Comparison of ENCODE assay signal across 10 mouse cellular contexts in the genomic region with DNA sequence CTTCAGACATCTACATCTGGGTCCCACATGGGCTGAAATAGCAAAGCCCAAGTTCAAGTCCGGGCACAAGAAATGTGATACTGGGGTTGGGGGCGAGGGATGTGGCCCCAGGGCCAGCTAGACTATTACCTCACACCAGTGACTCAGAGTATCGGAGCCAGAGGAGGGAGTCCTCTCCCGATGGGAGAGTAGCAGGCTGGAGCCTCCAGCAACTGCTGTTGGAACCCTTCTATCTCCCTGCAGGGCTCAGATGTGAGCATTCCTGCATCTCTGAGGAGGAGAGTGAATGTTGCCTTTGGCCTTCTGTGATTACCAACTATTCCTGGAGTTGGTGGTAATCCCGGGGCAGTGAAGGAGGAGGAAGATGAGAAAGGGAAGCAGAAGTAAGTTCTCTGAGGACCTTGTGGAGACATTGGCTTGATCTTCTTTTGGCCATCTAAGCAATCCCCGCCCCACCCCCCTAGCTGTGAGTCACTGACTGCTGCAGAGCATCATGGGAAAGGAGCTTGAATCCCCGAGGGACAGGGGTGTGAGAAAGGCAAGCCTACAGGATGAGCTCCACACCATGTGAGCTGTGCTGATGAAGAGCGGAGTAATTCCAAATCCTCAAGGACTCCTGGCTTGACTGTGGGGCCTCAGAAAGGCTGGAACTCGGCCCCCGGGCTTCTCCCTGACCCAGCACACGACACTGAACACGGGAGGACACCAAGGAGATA.
DNase-seq lines count a peak whose midpoint lies in the region; ATAC-seq lines count a peak whose summit lies in the region.
"Had no signal": no experiment of that assay in that cellular context is flagged by ENCODE, and none has a peak within 500 bp of the region (broad histone marks: within the 10 kb centered on the region; RNA-seq: fewer than 3 reads in every experiment).

No protein-coding gene starts in this region.

- no peaks in the 10 kb centered on the region for H3K36me3 ChIP-seq in kidney, embryonic 14.5 days (ENCODE audit: control insufficient read depth, insufficient read depth, low read length)
- H3K36me3 ChIP-seq in hindbrain, embryonic 16.5 days (ENCODE audit: control insufficient read depth, insufficient read depth, low read length) = no peaks in the 10 kb centered on the region
- H3K36me3 ChIP-seq: lung, embryonic 15.5 days; stomach, embryonic 15.5 days had no signal

- H3K27me3 ChIP-seq in kidney, embryonic 14.5 days (ENCODE audit: control insufficient read depth, insufficient read depth, low read length) = no peaks in the 10 kb centered on the region
- peaks cover 2% of the 10 kb centered on the region; the same call in 1 of the 2 replicates for H3K27me3 ChIP-seq in hindbrain, embryonic 16.5 days (replicated peaks; ENCODE audit: control insufficient read depth, insufficient read depth, low read length)
- H3K27me3 ChIP-seq: lung, embryonic 15.5 days; stomach, embryonic 15.5 days had no signal

- no peak overlapping the region for H3K9ac ChIP-seq in kidney, embryonic 14.5 days (ENCODE audit: low read depth, low read length)
- no peak overlapping the region for H3K9ac ChIP-seq in hindbrain, embryonic 16.5 days (ENCODE audit: low read depth, low read length)
- H3K9ac ChIP-seq: lung, embryonic 15.5 days; stomach, embryonic 15.5 days had no signal

- peak overlapping the region; percentile 42; the same call in 1 of the 2 replicates for H3K27ac ChIP-seq in kidney, embryonic 14.5 days (ENCODE audit: low read depth, low read length)
- no peak overlapping the region for H3K27ac ChIP-seq in hindbrain, embryonic 16.5 days (ENCODE audit: low read depth, low read length)
- H3K27ac ChIP-seq: lung, embryonic 15.5 days; stomach, embryonic 15.5 days had no signal

- no peak for DNase-seq in frontal cortex, postnatal 25 days (ENCODE audit: low spot score in 2 of 2)
- DNase-seq in adrenal gland, adult (ENCODE audit: inconsistent age in 2 of 2, low spot score in 1 of 2) = peak; percentile 54 to 78
- DNase-seq in gastrocnemius, postnatal 25 days = peak; percentile 85

- WGBS in kidney, embryonic 14.5 days = 61% methylated on average over 12 of the region's 12 CpGs
- WGBS in hindbrain, embryonic 16.5 days = 76% methylated on average over 12 of the region's 12 CpGs

- peak; percentile 44; the same call in 1 of the 2 replicates for ATAC-seq in frontal cortex, adult (ENCODE audit: low TSS enrichment)
- no peak for ATAC-seq in kidney, embryonic 14.5 days (ENCODE audit: low FRiP score, low TSS enrichment)
- ATAC-seq in megakaryocyte, adult 5-6 weeks (ENCODE audit: poor library complexity, severe bottlenecking) = peak; percentile 70
- no peak for ATAC-seq in monocyte, adult 5-6 weeks (replicated peaks; ENCODE audit: insufficient number of reproducible peaks, low FRiP score, low TSS enrichment, poor library complexity, severe bottlenecking)
- ATAC-seq in hindbrain, embryonic 16.5 days = no peak

- no peaks in the 10 kb centered on the region for H3K9me3 ChIP-seq in kidney, embryonic 14.5 days (ENCODE audit: control insufficient read depth, low read length)
- H3K9me3 ChIP-seq in hindbrain, embryonic 16.5 days (ENCODE audit: control insufficient read depth, low read length) = peaks cover 4% of the 10 kb centered on the region; the same call in 1 of the 2 replicates
- H3K9me3 ChIP-seq: lung, embryonic 15.5 days; stomach, embryonic 15.5 days had no signal

- H3K4me2 ChIP-seq in kidney, embryonic 14.5 days (replicated peaks; ENCODE audit: low read depth, low read length) = no peak overlapping the region
- H3K4me2 ChIP-seq in hindbrain, embryonic 16.5 days (ENCODE audit: low read length) = no peak overlapping the region
- H3K4me2 ChIP-seq: lung, embryonic 15.5 days; stomach, embryonic 15.5 days had no signal

- peaks cover 23% of the 10 kb centered on the region for H3K4me1 ChIP-seq in kidney, embryonic 14.5 days (ENCODE audit: control insufficient read depth, insufficient read depth, low read length)
- no peaks in the 10 kb centered on the region for H3K4me1 ChIP-seq in hindbrain, embryonic 16.5 days (ENCODE audit: control insufficient read depth, insufficient read depth, low read depth, low read length)

- H3K4me3 ChIP-seq in kidney, embryonic 14.5 days (ENCODE audit: low read length) = no peak overlapping the region
- no peak overlapping the region for H3K4me3 ChIP-seq in hindbrain, embryonic 16.5 days (ENCODE audit: low read length)
- H3K4me3 ChIP-seq: lung, embryonic 15.5 days; stomach, embryonic 15.5 days had no signal

Comparison
In these comparisons a context has a peak if more than half of its experiments do, and no peak if none do; other contexts are left out.
1. ATAC-seq: peak in frontal cortex, adult (single experiment) and megakaryocyte, adult 5-6 weeks (single experiment); none in kidney, embryonic 14.5 days (single experiment), monocyte, adult 5-6 weeks (single experiment) and hindbrain, embryonic 16.5 days (single experiment).
2. DNase-seq: peak in adrenal gland, adult (2 of 2) and gastrocnemius, postnatal 25 days (single experiment); none in frontal cortex, postnatal 25 days (0 of 2).